Mouse (Mus musculus): ENCODE results near the gene Ric3. TPM values are rescaled to one million over a fixed set of nuclear protein-coding genes. Genes with fewer than 3 reads are reported as not detected.
A peak's percentile ranks its signal among the peaks of the same experiment; 100 is the strongest.

The Ric3 gene
- polyA plus RNA-seq, 1 experiment, result 10.3 TPM

DNA sequence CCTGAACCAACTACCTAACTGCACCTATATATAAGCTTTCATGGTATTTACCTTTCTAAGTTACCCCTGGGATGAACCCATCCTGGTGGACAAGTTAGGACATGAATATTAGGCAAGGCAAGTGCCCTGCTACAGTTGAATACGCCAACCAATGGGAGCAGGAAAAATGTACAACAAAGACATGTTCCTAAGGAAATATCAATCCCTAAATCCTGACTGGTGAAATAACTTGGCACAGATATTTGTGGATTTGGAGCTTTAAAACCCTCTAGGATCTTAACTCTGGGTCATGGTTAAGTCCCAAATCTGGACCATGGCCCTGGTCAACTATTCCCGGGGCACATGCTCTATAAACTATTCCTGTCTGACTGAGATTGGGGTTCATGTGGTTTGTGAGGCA is 37.3 kb downstream of the Ric3 start:
- DNase-seq (ENCODE audit: low spot score), result no peak

DNA sequence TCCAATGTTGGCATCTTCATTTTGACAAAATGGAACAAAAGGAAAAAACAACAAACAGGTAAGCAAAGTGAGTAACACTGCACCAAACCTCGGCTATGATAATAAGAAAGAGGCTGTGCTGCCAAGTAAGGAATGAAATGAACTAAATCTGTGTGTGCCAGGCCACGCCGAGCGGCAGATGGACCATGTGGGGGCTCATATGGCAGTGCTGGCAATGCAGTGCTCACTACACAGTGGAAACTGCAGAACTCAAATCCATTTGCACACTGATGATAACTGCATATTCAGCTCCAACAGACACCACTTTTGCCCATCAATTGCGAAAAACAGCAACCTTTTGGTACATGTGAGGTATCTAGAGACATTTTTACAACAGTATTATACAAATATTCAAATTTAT is 43.7 kb downstream of the Ric3 start:
- DNase-seq (ENCODE audit: low spot score), result no peak

DNA sequence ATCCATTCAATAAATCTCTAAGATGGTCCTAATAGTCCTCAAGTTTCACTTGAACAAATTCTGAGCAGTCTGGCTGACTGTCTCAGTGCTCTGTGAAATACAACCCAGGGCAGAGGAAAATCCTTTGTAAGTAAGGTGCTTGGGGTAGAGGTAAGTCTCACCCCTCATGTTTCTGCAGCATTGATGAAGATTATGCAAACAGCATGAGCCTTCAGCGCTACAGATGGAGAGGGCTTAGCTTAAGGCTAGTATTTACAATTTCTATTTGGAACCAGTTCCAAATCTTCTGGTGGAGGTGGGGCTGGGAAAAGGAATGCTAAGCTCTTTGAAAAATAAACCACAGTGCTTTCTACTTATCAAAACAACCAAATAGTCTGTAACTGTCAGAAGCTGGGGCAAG is 44.1 kb downstream of the Ric3 start:
- no peak for DNase-seq (ENCODE audit: low spot score)

DNA sequence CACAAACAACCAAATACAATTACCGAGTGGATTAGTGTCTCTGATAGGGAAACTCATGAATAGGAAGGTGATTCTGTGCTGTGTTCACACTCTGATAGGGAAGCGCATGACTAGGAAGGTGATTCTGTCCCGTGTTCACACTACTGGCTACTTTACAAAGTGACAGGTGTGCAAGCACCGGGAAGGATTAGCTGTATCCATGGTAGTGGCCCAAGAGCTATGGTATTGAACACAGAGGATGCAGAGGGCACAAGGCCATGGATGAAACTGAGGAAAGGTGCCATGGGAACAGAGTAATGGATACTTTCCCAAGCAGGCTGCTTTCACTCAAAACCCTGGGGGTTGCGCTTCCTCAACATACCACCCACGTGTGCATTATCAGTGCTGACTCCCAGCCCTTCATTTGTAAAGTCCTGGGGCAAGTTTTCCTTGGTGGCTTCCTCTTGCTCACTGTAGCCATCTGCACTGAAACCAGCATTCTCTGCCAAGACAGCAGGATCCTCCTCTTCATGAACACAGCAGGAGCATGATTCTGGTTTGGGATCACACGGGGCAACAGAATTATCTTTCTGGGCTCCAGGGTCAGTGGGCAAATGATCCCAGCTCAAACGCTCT is 44.9 kb downstream of the Ric3 start:
- no peak for DNase-seq (ENCODE audit: low spot score)

DNA sequence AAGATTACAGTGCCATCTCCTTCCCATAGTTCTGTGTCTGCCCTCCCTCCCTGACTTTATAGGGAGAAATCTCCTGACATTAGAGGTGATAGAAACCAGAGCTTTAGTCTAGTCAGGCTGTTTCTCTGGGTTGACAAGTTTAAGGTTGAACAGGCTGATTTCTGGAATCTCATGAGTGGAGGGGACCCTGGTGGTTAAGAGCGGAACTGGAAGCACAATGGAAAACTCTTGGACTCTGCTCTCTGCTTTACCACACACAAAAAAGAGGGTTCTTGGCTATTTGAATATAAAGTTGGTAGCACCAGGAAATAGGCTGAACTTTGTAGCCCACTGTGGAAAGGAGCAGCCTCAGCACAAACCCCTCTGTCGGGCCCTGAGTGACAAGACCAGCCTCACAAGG is 51.1 kb downstream of the Ric3 start:
- DNase-seq (ENCODE audit: low spot score), result no peak

DNA sequence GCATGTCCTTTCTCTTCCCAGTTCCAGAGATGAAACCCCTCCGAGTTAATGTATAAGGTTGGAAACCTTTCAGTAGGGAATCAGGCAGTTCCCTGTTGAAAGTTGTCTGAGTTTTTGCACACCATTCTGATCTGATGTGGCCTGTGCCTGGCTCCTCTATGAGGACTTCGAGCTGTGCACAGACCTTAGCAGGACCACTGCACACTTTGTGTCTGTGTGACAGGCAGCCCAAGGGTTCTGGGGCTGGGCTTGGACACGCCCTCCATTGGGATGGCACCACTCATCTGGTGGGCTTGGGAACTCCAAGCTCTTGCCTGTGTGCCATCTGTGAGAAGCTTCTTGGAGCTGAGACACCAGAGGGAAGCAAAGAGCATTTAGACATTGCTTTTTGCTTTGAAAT is 51.8 kb downstream of the Ric3 start:
- no peak for DNase-seq (ENCODE audit: low spot score)

DNA sequence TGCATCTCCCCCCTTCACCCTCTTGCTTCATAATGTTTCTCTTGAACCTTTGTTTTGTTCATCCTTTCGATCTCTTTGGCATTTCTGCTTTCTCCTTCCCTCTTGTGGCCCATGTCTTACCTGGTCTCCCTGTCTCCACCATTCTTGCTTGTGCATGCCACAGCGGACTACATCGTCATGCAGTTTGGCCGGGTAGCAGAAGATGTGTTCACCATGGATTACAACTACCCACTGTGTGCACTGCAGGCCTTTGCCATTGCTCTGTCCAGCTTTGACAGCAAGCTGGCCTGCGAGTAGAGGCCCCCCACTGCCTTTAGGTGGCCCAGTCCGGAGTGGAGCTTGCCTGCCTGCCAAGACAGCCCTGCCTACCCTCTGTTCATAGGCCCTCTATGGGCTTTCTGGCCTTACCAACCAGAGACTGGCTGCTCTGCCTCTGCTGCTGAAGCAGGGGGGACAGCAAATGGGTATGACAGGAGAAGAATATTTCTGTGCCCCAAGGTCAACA is 53.1 kb downstream of the Ric3 start:
- DNase-seq (ENCODE audit: low spot score), result no peak

DNA sequence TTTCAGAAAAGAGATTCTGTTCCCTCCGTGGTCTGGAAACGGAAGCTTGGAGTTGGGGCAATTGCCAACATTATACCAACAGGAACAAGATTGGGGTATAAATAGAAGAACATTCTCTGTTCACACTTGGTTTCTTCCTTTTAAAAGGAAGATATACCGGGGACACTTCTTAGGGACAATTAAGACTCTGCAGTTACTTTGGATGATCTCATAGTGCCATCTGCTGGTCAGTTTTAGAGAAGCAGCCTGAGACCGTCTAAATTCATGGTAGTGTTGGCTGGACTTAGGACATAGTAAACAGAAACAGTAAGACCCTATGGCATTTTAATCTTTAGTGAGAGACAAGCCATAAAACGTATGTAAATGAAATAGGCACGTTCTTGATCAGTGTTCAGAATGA is 54.9 kb downstream of the Ric3 start:
- DNase-seq (ENCODE audit: low spot score), result no peak

DNA sequence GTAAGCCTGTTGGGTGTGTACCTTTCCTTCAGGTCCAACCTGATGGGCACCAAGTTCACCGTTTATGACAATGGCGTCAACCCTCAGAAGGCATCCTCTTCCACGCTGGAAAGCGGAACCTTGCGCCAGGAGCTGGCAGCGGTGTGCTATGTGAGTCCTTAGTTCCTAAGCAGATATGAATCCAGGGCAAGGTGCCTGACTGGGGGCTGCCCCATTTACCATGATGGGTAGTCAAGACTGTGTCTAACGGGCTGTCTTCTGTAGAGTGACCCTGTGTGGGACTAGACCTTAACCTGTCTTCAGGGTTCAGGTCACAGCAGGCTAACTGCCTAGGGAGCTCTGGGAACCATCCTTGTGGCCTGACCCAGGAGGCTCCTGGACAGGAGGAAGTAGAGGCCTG is 55.4 kb downstream of the Ric3 start:
- no peak for DNase-seq (ENCODE audit: low spot score)

DNA sequence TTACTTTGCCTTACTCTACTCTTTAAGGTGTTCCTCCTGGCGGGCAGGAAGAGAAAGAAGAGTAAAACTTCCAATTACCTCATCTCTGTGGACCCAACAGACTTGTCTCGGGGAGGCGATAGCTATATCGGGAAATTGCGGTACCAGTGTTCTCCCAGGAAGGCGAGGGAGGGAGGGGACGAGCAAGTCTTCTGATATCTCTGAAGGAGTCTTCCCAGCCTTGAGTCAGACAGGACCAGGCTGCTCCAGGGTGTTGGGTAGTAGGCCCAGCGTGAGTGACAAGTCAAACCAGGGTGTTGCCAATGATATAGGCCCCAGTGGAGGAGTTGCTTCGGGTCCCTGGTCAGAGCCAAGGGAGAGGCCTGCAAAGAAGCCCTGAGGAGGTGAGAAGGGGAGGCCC is 56.2 kb downstream of the Ric3 start:
- no peak for DNase-seq (ENCODE audit: low spot score)

DNA sequence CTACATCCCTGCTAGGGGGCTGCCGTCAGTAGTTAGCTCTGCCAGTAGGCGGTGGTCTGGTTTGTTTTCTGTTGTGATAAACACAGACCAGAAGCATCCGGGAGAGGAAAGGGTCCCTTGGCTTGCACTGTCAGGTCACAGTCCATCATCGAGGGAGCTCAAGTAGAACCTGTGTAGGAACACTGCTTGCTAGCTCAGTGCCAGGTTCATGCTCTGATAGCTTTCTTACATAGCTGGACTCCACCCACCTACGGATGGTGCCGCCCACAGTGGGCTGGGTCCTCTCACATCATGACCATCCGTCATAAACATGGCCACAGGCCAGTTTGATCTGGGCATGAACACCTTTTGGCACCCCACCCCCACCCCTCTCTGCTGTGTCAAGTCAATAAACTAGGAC is 57.4 kb downstream of the Ric3 start:
- no peak for DNase-seq (ENCODE audit: low spot score)

DNA sequence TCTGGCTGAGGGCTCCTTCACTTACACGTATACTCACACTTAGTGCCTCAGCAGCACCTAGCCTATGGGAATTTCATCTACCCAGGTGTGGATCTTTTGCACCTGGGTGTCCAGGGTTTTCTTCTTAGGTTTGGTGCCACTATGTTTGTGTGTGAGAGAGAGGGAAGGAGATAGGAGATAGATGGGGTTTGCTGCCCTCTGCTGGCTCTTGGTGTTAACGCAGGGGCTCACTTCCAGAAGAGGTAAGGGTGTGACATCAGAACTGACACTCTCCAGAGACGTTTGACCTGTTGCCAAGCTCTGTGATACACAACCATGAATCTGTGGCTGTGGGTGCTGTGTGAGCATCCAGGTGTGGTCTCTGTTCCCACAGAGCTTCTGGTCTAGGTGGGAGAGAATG is 61.7 kb downstream of the Ric3 start:
- DNase-seq (ENCODE audit: low spot score), result peak; percentile 44

DNA sequence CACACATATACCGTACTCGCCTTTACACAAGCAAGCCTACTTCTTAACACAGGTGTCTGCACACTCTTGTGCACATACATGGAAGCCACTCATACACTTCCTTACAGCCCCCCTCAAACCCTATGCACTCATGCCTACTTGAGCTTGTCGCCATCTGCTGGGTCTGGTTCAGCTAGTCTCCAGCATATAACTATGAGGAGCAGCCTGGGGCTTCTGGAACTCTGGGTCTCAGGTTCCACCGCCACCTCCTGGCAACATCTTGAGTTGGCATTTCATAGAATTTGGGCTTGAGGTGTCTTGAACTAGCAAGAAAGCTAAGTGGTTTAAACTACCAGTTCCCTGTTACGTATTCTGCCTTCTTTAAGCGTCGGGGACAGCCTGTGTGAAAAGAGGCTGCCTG is 63.9 kb downstream of the Ric3 start:
- DNase-seq (ENCODE audit: low spot score), result no peak

DNA sequence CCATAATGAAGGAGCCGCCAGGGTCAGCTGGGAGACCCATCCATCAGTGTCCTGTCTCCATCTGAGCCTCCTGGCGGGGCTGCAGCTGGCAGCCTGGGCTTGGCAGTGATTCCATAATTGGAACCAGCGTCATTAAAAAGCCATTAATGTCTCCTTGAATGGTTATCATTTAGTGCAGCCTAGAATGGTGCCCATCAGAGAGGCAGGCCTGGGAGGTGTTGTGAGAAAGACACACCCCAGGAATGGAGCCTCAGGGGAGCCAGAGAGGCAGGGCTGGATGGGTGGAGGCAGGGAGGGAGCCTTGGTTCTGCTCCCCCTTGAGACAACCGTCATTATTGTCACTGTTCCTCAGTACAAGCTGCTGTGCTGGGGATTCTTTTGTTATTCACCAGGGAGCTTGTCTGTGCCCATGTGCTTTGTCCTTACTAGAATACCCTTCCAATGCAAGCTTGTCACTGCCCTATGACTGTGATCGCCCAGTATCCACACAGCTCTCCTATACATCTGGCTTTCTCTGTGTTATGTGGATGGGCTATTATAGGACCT is 66.7 kb downstream of the Ric3 start:
- no peak for DNase-seq (ENCODE audit: low spot score)

DNA sequence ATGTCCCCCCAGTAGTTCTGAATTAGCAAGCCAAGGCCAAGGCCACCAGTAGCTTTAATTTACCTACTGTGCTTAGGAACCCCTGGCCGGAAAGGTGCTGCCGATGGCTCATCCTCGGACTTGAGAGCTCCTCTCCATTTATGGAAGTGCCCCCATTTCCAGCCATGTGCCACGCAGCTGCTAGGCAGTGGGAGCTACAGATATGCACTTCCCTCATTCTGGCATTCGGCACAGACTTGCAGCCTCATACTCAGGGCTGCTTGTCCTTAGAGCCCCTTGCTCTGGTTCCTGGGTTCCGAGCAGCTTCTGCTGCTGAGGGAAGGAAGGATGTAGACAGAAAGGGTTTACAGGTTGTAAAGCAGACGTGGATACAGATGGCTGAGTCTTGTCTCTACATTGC is 68.3 kb downstream of the Ric3 start:
- no peak for DNase-seq (ENCODE audit: low spot score)

DNA sequence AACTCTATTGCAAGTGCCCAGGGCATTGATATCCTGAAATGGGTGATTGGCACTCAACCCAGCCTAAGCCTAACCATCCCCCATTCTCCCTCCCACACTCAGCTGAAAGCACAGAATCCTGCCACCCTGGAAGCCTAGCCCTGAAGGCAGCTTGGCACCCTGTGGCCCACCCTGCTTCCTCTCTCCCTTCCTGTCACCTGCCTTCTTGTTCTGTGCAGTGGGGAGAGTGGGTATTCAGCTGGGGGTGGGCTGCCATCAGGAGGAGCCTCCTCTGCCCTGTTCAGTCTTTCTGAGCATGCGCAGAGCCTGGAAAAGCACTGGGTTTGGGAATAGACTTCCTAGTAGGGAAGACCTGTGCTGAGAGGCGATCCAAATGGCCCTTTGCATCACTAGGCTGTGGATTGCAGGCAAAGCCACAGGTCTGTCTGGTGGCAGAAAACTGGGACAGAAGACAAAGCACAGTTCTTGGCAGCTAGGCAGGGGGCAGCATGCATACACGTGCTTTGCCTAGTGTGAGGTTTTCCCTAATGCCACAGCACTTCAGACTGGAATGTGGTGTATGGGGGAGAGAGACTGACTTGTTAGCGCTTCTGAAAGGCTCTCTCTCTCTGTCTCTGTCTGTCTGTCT is 70.0 kb downstream of the Ric3 start:
- no peak for DNase-seq (ENCODE audit: low spot score)

DNA sequence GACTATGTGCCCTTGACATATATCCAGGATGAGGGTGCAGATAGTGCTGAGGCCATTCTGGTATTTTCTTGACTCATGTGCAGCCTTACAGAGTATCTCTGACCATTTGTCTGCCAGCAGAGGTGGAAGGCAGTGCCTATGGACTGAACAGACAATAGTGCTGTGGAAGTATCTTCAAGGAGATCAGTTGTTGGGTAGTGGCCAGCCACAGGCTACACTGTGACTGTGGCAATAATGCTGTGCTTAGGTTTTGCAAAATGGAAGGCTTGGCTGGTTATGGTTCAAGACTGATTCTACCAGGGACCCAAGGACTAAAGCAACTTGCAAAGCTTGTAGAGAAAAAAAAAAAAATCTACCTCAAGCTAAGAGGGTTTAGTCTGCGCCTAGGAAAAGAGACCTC is 70.6 kb downstream of the Ric3 start:
- no peak for DNase-seq (ENCODE audit: low spot score)

DNA sequence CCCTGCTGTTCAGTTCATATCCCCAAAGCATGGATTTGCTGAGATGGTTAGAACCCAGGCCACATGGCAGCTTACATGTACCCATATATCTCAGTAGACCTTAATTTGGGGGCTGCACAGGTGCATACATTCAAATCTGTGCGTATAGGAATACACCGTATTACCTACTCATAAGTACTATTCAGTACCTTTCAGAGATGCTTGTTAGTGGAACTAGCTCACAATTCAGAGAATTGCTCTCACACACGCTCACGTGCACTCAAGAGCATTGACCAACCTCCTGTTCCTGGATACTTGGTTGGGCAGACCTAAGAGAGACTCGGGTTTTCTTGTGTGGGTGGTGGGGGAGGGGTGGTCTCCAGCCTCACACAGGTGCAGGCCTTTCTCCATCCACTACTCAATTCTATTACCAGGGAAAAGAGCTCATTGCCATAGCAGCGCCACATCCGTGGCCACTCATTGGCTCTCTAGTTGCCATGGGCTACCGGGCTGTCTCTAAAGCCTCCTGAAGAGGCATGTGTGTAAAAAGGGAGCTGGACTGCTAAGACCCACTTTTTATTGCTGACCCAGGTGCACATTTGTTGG is 71.4 kb downstream of the Ric3 start:
- no peak for DNase-seq (ENCODE audit: low spot score)

DNA sequence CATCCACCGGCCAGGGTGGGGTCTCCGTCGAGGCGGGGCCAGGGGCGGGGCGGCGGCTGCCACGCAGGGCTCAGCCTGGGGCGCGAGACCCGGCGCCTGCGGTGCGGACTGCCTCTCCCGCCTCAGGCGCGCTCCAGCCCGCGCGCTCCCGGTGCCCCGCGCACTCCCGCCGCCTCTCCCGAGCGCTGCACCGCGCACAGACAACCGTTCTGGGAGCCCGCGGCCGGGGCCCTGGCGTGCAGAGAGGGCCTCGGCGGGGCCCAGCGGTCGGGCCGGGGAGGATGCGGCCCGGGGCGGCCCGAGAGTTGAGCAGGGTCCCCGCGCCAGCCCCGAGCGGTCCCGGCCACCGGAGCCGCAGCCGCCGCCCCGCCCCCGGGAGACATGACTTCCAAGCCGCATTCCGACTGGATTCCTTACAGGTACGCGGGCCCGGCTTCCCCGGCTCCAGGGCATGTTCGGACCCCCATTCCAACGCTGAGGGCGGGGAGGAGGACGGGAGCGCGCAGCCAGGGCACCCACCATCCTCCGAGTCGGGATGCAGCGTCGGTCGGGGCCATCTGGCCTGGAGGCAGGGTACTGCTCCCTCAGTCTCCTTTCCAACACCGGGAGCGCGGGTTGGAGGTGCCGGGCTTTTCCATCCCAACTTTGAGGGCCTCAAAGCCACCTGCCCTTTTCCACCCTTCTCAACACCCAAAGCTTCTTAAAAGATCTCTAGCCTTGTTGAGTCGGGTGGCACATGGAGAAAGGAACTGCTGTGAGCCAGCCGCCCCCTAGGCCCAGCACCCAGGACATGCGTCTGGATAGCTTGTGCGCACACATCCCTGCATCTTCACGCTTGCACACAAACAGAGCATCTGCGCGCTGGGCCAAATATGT is 72.2 kb downstream of the Ric3 start:
- no peak for DNase-seq (ENCODE audit: low spot score)

DNA sequence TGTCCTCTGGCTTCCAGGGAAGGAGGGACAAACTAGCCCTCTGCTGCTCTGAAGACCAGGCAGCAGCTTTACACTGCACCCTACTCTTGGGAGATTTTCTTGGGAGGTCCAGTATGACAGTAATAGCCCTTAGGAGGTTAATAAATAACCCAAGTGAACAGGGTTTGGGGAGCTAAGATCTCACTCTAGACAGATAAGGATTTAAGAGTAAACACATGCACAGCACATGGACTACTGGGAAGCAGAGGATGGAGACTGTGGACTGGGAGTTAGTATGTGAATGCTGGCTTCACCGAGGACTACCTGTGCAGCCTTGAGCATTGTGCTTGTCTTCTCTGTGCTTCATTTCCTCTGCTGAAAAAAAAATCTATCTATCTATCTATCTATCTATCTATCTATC is 73.9 kb downstream of the Ric3 start:
- DNase-seq (ENCODE audit: low spot score), result no peak

DNA sequence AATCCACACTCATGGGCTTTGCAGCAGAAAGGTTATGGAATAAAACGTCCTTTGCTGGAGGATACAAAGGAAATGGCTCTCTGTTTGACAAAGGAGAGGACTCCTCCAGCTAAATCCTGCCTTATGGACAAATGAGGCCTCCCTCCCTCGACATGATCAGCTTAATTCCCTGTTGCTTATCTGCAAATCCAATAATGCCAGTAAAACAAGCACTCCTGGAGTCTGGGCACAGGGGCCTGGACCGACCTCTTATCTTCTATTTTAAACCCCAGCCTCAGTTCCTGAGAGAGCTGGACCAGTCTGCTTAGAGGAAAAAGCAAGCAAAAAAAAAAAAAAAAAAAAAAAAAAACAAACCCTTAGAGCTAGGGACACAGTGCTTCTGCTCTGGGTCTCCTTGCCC is 79.5 kb downstream of the Ric3 start:
- no peak for DNase-seq (ENCODE audit: low spot score)

DNA sequence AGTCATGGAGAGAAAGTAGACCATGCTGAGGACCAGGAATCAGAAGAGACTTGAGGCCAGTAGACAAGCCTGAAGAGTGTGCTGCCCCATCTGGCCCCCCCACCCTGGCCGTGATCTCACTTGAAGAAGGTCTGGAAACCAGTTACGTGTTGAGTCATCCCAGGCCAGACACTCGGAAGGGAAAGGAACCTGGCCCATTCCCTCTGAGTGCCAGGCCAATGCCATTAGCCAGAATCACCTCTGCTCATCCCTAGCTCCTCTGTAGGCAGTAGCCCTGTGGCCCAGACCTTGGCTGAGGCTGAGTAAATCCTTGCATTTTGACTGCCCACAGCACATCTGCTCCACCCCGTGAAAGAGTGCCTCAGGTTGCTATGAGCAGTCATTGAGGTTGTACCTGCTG is 81.2 kb downstream of the Ric3 start:
- DNase-seq (ENCODE audit: low spot score), result no peak
